Mouse (Mus musculus): ENCODE measurements around the gene Lsm10.

Lsm10 gene

GRCm38 (mm10) chr4:126120506-126120905, 24.1 kb downstream of the Lsm10 start:
- DNase-seq, result no peak

- DNase-seq, result no peak
Measured at GRCm38 (mm10) chr4:126123309-126124040, 27.1 kb downstream of the Lsm10 start.

GRCm38 (mm10) chr4:126130502-126130901, 34.1 kb downstream of the Lsm10 start:
- no peak for DNase-seq

- peak; percentile 98 for DNase-seq
Measured at GRCm38 (mm10) chr4:126131290-126132121, 35.1 kb downstream of the Lsm10 start.

- DNase-seq, result no peak
Measured at GRCm38 (mm10) chr4:126132636-126133264, 36.3 kb downstream of the Lsm10 start.

GRCm38 (mm10) chr4:126134236-126134635, 37.8 kb downstream of the Lsm10 start:
- no peak for DNase-seq

GRCm38 (mm10) chr4:126134639-126135038, 38.2 kb downstream of the Lsm10 start:
- no peak for DNase-seq

- no peak for DNase-seq
Measured at GRCm38 (mm10) chr4:126137773-126138172, 41.4 kb downstream of the Lsm10 start.

- DNase-seq, result no peak
Measured at GRCm38 (mm10) chr4:126141021-126141420, 44.6 kb downstream of the Lsm10 start.

GRCm38 (mm10) chr4:126145396-126145795, 49.0 kb downstream of the Lsm10 start:
- peak; percentile 97 for DNase-seq

- no peak for DNase-seq
Measured at GRCm38 (mm10) chr4:126146974-126147532, 50.6 kb downstream of the Lsm10 start.

GRCm38 (mm10) chr4:126147533-126148160, 51.2 kb downstream of the Lsm10 start, which contains the start of gene Eva1b:
Gene Eva1b, plus strand, starts transcription at chr4:126147744.
- peak; percentile 98 for DNase-seq

Measured in heart, adult 11 months (tissue).